Mouse (Mus musculus): Measurements from ENCODE around the gene Dock10. TPM values are rescaled to one million over a fixed set of nuclear protein-coding genes. Genes with fewer than 3 reads are reported as not detected.

Dock10 gene
- polyA plus RNA-seq (2016; fragmentation: Nextera tagmentation; extraction: Ambion mirVana), result 4.0 and 4.3 TPM in 2 replicates

GRCm38 (mm10) chr1:80757977-80758797, at the start of gene Dock10:
TSS of gene Dock10 (minus strand) at chr1:80758527.
- no peak within 1 kb of the TSS for H3K27ac ChIP-seq (ENCODE audit: poor library complexity, severe bottlenecking)
- peak within 1 kb of the TSS; percentile 72 for H3K9ac ChIP-seq
- no peaks in the 10 kb centered on the region for H3K9me3 ChIP-seq (replicated peaks)
- H3K36me3 ChIP-seq, result no peaks in the 10 kb centered on the region
- ATAC-seq (ENCODE audit: insufficient number of reproducible peaks, low FRiP score), result peak; percentile 65
- under 1% methylated on average over 79 of the region's 82 CpGs for WGBS
- peaks cover 14% of the 10 kb centered on the region; the same call in 1 of the 2 replicates for H3K4me1 ChIP-seq (replicated peaks)
- peak within 1 kb of the TSS; percentile 63 for H3K4me3 ChIP-seq
- H3K27me3 ChIP-seq (replicated peaks), result 0 out of 2 replicates have a peak, but pooled peaks cover 6% of the 10 kb centered on the region
- H3K4me2 ChIP-seq, result peak within 1 kb of the TSS; percentile 94

- 65% methylated on average over 3 of the region's 3 CpGs for WGBS
- no peaks in the 10 kb centered on the region for H3K4me1 ChIP-seq (replicated peaks)
- H3K9ac ChIP-seq, result no peak overlapping the region
- no peaks in the 10 kb centered on the region for H3K9me3 ChIP-seq (replicated peaks)
- no peaks in the 10 kb centered on the region for H3K27me3 ChIP-seq (replicated peaks)
- no peak overlapping the region for H3K4me2 ChIP-seq
- H3K4me3 ChIP-seq, result no peak overlapping the region
- no peaks in the 10 kb centered on the region for H3K36me3 ChIP-seq
- no peak for ATAC-seq (ENCODE audit: insufficient number of reproducible peaks, low FRiP score)
- H3K27ac ChIP-seq (ENCODE audit: poor library complexity, severe bottlenecking), result no peak overlapping the region
These were observed 48.6 kb upstream of the Dock10 start for GRCm38 (mm10) chr1:80806835-80807398.

- H3K27ac ChIP-seq (ENCODE audit: poor library complexity, severe bottlenecking), result no peak overlapping the region
- no peaks in the 10 kb centered on the region for H3K9me3 ChIP-seq (replicated peaks)
- H3K9ac ChIP-seq, result no peak overlapping the region
- no peaks in the 10 kb centered on the region for H3K4me1 ChIP-seq (replicated peaks)
- H3K27me3 ChIP-seq (replicated peaks), result no peaks in the 10 kb centered on the region
- no peak overlapping the region for H3K4me2 ChIP-seq
- H3K36me3 ChIP-seq, result no peaks in the 10 kb centered on the region
- no peak for ATAC-seq (ENCODE audit: insufficient number of reproducible peaks, low FRiP score)
- WGBS, result 78% methylated on average over 3 of the region's 3 CpGs
- no peak overlapping the region for H3K4me3 ChIP-seq
These were observed 43.7 kb upstream of the Dock10 start for GRCm38 (mm10) chr1:80802023-80802422.

- Histone ChIP-seq H3K9ac (no peak overlapping the region), H3K27me3 (replicated peaks) (no peaks in the 10 kb centered on the region), H3K4me1 (replicated peaks) (no peaks in the 10 kb centered on the region), H3K4me3 (no peak overlapping the region), H3K36me3 (no peaks in the 10 kb centered on the region), H3K9me3 (replicated peaks) (no peaks in the 10 kb centered on the region), H3K4me2 (no peak overlapping the region), H3K27ac (ENCODE audit: poor library complexity, severe bottlenecking) (no peak overlapping the region)
- no peak for ATAC-seq (ENCODE audit: insufficient number of reproducible peaks, low FRiP score)
- 65% methylated on average over 2 of the region's 2 CpGs for WGBS
These were observed 26.9 kb upstream of the Dock10 start for GRCm38 (mm10) chr1:80785066-80785779.

- ATAC-seq (ENCODE audit: insufficient number of reproducible peaks, low FRiP score), result no peak
- 61% methylated on average over 3 of the region's 3 CpGs for WGBS
These were observed 25.8 kb upstream of the Dock10 start for GRCm38 (mm10) chr1:80784155-80784554.

GRCm38 (mm10) chr1:80765504-80765903, 7.2 kb upstream of the Dock10 start:
- H3K36me3 ChIP-seq, result no peaks in the 10 kb centered on the region
- no peak for ATAC-seq (ENCODE audit: insufficient number of reproducible peaks, low FRiP score)
- WGBS, result 70% methylated on average over 2 of the region's 2 CpGs
- no peaks in the 10 kb centered on the region for H3K27me3 ChIP-seq (replicated peaks)
- H3K4me3 ChIP-seq, result no peak overlapping the region
- no peak overlapping the region for H3K27ac ChIP-seq (ENCODE audit: poor library complexity, severe bottlenecking)
- no peak overlapping the region for H3K4me2 ChIP-seq
- no peaks in the 10 kb centered on the region; the same call in 1 of the 2 replicates for H3K9me3 ChIP-seq (replicated peaks)
- H3K4me1 ChIP-seq (replicated peaks), result no peaks in the 10 kb centered on the region
- no peak overlapping the region for H3K9ac ChIP-seq

More at GRCm38 (mm10) chr1:80784155-80784554, 25.8 kb upstream of the Dock10 start:
- H3K27me3 ChIP-seq (replicated peaks), result no peaks in the 10 kb centered on the region
- H3K4me3 ChIP-seq, result no peak overlapping the region
- H3K9ac ChIP-seq, result no peak overlapping the region
- no peak overlapping the region for H3K27ac ChIP-seq (ENCODE audit: poor library complexity, severe bottlenecking)
- no peaks in the 10 kb centered on the region for H3K9me3 ChIP-seq (replicated peaks)
- no peaks in the 10 kb centered on the region for H3K36me3 ChIP-seq
- no peak overlapping the region for H3K4me2 ChIP-seq
- no peaks in the 10 kb centered on the region for H3K4me1 ChIP-seq (replicated peaks)

- H3K9ac ChIP-seq, result no peak overlapping the region
- H3K4me3 ChIP-seq, result no peak overlapping the region
- no peaks in the 10 kb centered on the region for H3K36me3 ChIP-seq
- ATAC-seq (ENCODE audit: insufficient number of reproducible peaks, low FRiP score), result no peak
- H3K27me3 ChIP-seq (replicated peaks), result 0 out of 2 replicates have a peak, but pooled peaks cover 3% of the 10 kb centered on the region
- no peak overlapping the region for H3K27ac ChIP-seq (ENCODE audit: poor library complexity, severe bottlenecking)
- no peak overlapping the region for H3K4me2 ChIP-seq
- H3K4me1 ChIP-seq (replicated peaks), result 0 out of 2 replicates have a peak, but pooled peaks cover 3% of the 10 kb centered on the region
- 62% methylated on average over 4 of the region's 4 CpGs for WGBS
- no peaks in the 10 kb centered on the region; the same call in 1 of the 2 replicates for H3K9me3 ChIP-seq (replicated peaks)
These were observed 5.0 kb upstream of the Dock10 start for GRCm38 (mm10) chr1:80763042-80763950.

GRCm38 (mm10) chr1:80758798-80759184, 464 bp upstream of the Dock10 start:
- ATAC-seq (ENCODE audit: insufficient number of reproducible peaks, low FRiP score), result no peak
- no peak overlapping the region for H3K27ac ChIP-seq (ENCODE audit: poor library complexity, severe bottlenecking)
- peak overlapping the region; percentile 72 for H3K9ac ChIP-seq
- no peaks in the 10 kb centered on the region for H3K9me3 ChIP-seq (replicated peaks)
- H3K4me1 ChIP-seq (replicated peaks), result peaks cover 14% of the 10 kb centered on the region; the same call in 1 of the 2 replicates
- H3K36me3 ChIP-seq, result no peaks in the 10 kb centered on the region
- peak overlapping the region; percentile 94 for H3K4me2 ChIP-seq
- H3K4me3 ChIP-seq, result peak overlapping the region; percentile 63
- H3K27me3 ChIP-seq (replicated peaks), result 0 out of 2 replicates have a peak, but pooled peaks cover 6% of the 10 kb centered on the region
- 10% methylated on average over 6 of the region's 6 CpGs for WGBS

DNA sequence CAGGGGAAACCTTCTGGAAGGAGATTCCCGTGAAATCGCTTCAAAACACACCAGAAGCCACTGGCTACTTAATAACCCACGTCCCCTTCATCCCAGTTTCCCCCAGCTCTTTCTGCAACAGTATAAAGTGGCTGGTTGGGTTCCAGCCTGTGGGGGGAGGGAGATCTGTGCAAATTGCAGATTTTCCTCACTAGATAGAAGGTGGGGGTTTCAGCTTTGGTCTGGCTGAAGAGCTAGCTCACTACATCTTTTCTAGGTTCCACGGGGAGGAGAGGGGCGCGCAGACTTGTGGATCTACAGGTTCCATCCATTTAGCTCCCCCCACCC, 714 bp downstream of the Dock10 start:
- Histone ChIP-seq H3K9me3 (replicated peaks) (no peaks in the 10 kb centered on the region), H3K27ac (ENCODE audit: poor library complexity, severe bottlenecking) (no peak overlapping the region), H3K4me1 (replicated peaks) (peaks cover 14% of the 10 kb centered on the region; the same call in 1 of the 2 replicates), H3K9ac (peak overlapping the region; percentile 72), H3K36me3 (no peaks in the 10 kb centered on the region), H3K27me3 (replicated peaks) (0 out of 2 replicates have a peak, but pooled peaks cover 6% of the 10 kb centered on the region), H3K4me3 (peak overlapping the region; percentile 63), H3K4me2 (peak overlapping the region; percentile 94)
- WGBS, result 1% methylated on average over 6 of the region's 6 CpGs
- ATAC-seq (ENCODE audit: insufficient number of reproducible peaks, low FRiP score), result peak; percentile 44; the same call in 1 of the 2 replicates

DNA sequence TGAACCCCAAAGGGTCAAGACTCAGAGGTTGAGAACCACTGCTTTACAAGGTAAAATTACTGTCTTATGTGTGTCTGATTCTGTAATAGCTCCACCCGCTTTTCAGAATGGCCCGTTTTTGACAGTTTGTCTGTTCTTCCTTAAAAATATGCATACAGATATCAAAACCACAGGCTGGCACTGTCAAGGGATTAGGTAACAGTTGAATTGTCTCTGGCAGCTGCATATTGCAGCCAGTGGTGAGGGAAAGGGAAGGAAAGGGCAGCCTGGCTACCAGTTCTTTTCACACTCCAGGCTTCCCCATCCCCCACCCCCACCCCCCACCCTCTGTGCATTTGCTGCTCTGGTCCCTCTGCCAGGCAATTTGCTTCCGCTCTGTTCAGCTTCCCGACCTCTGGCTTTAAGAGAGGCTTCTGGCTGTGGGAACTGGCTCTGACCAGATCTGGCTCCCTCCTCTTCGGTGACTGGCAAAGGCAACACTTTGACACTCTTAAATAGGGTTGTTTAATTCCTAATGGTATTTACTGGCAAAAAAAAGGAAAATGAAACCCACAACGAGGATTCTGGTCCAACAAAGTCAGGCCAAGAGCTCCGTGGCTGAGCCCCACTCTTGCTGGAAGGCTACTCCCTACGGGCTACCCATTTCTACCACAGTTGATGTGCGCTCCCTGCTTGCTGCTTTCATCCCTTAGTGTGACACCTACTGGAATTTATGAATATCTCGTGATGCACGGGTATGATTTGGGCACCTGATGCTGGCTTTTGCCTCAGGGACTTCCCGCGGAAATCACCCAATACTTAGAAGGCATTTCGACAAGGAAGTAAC, 1.3 kb downstream of the Dock10 start:
- Histone ChIP-seq H3K9ac (no peak overlapping the region), H3K4me3 (peak overlapping the region; percentile 63), H3K9me3 (replicated peaks) (no peaks in the 10 kb centered on the region), H3K36me3 (no peaks in the 10 kb centered on the region), H3K4me2 (peak overlapping the region; percentile 94), H3K4me1 (replicated peaks) (peaks cover 14% of the 10 kb centered on the region; the same call in 1 of the 2 replicates), H3K27me3 (replicated peaks) (0 out of 2 replicates have a peak, but pooled peaks cover 6% of the 10 kb centered on the region), H3K27ac (ENCODE audit: poor library complexity, severe bottlenecking) (no peak overlapping the region)
- ATAC-seq (ENCODE audit: insufficient number of reproducible peaks, low FRiP score), result no peak
- WGBS, result 5% methylated on average over 14 of the region's 14 CpGs
